Mouse (Mus musculus) bone marrow macrophage, adult 2 months (primary cell): ENCODE measurements at regions not wholly inside any gene's neighbourhood (a gene's known extent, or its start where the extent isn't known, plus 50 kb on each side); places are given as distances from the start of the nearest gene placed in this dataset.
"Not testable (repeated sequence)": the region's sequence is repeated elsewhere in the genome, so short reads cannot be mapped to it uniquely, and the experiment has no call there.

Experiments used
- CTCF ChIP-seq: IDR thresholded peaks from 2 replicates; pipeline ENCODE4 v1.5.1; 2012; ENCODE audit warnings: low read depth, mild to moderate bottlenecking, low read length, moderate library complexity
- POLR2A ChIP-seq: IDR thresholded peaks from 2 replicates; pipeline ENCODE4 v1.6.1; 2012; ENCODE audit warnings: mild to moderate bottlenecking, low read depth, low read length, borderline replicate concordance

DNA sequence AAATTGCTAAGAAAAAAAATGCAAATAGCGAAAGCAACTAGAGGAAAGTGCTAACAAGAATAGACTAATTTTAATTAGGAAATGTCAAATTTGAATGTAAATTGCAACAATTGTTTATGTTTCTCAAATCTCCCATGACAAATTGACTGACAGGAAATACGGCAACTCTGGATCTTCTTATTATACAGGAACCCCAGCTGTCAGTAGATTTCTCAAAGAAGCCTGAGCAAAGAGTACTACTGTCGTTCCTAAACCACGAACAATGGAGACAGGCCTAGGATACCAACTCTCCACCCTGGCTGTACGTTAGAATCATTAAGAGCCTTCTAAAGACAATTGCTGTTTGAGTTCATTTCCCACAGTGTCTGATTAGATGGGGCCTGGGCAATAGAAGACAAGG, 259.5 kb downstream of the Mef2c start:
- not testable (repeated sequence) for TF ChIP-seq CTCF, POLR2A
